Mouse (Mus musculus) testis, adult 2 months (tissue): ENCODE measurements around the gene Olfr1361.

Experiments used
- CTCF ChIP-seq: fragments of 200-500 bp; IDR thresholded peaks from 2 replicates; pipeline ENCODE4 v1.5.1; 2012; ENCODE audit warnings: low read depth, mild to moderate bottlenecking, inconsistent platforms, low read length, moderate library complexity; ENCODE audit not compliant: control insufficient read depth, insufficient read depth, insufficient replicate concordance
- POLR2A ChIP-seq: fragments of 200-500 bp; IDR thresholded peaks from 2 replicates; pipeline ENCODE4 v1.6.1; 2012; ENCODE audit warnings: low read depth, mild to moderate bottlenecking, inconsistent platforms, low read length, moderate library complexity; ENCODE audit not compliant: control insufficient read depth

GRCm38 (mm10) chr13:21710031-21710711 lies 47.0 kb upstream of the Olfr1361 start:
- TF ChIP-seq CTCF (peak; percentile 73; the same call in 1 of the 2 replicates), POLR2A (no peak)
